Mouse (Mus musculus): ENCODE data around the gene Rexo1. TPM values are rescaled to one million over a fixed set of nuclear protein-coding genes. Genes with fewer than 3 reads are reported as not detected.

Rexo1 gene
- total RNA-seq, 2 experiments from 2014 or later, result 9.8 to 10.4 TPM

DNA sequence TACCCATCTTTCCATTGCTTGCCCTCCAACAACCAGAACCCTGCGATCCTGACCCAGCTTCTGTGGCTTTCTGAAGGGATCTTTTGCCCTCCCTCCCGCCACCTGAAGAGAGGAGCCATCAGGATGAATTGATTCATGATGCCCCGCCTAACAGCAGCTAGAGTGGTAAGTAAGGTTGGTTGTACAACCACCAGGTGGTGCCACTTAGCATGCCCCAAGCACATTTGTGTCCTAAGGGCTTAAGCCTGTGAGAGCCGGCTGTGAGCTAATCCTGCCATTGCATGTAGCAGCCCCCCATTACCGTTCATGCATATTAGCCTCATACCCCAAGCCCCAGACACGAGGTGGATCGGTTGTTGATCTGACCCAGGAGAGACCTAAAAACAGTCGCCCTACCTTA, 17.6 kb upstream of the Rexo1 start:
- peak; percentile 57 for TF ChIP-seq CTCF (IDR thresholded peaks at IDR 0.05)
- H3K4me3 ChIP-seq, result peak overlapping the region; percentile 80
- peak overlapping the region; percentile 92 for H3K27ac ChIP-seq
- DNase-seq, result peak; percentile 62
- intact Hi-C loops (cut with DNase I), result loop anchor here (1.0 to 5.0 kb wide), 2 partner anchors 38 to 109 kb away; no protein-coding TSS in a partner anchor

DNA sequence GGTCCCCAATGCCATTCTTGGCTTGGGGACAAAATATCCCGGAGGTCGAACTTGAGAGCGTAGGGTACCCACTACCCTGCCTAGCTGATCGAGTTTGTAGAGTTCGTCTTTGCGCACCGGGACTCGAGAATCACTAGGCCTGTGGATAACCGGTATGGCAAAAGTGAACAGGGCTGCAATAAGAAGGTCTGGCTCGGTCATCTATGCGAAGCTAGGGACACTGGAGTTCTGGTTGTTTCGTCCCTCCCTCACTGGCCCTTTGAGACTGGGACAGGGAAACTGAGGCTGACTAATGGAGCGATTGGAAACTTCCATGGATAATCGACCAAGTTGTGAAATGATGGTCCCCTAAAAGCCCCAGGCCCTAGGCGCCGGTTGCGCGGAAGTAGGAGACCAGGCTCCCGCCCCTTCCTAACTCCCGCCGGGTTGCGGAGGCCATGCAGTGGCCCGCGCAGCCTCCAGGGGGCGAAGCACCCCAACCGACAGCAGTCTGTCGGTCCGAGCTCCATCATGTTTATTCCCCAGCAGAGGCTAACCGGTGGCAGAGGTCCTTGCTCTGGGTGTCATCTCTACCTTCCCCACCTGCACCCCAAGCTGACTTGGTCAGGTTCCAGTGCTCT, 16.9 kb upstream of the Rexo1 start:
- intact Hi-C loops (cut with DNase I), result loop anchor here (5.0 kb wide), 1 partner anchor 39 kb away; no protein-coding TSS in a partner anchor
- peak; percentile 93 for TF ChIP-seq CTCF (IDR thresholded peaks at IDR 0.05)
- DNase-seq, result peak; percentile 88
- Histone ChIP-seq H3K4me3 (peak overlapping the region; percentile 80), H3K27ac (peak overlapping the region; percentile 92)

DNA sequence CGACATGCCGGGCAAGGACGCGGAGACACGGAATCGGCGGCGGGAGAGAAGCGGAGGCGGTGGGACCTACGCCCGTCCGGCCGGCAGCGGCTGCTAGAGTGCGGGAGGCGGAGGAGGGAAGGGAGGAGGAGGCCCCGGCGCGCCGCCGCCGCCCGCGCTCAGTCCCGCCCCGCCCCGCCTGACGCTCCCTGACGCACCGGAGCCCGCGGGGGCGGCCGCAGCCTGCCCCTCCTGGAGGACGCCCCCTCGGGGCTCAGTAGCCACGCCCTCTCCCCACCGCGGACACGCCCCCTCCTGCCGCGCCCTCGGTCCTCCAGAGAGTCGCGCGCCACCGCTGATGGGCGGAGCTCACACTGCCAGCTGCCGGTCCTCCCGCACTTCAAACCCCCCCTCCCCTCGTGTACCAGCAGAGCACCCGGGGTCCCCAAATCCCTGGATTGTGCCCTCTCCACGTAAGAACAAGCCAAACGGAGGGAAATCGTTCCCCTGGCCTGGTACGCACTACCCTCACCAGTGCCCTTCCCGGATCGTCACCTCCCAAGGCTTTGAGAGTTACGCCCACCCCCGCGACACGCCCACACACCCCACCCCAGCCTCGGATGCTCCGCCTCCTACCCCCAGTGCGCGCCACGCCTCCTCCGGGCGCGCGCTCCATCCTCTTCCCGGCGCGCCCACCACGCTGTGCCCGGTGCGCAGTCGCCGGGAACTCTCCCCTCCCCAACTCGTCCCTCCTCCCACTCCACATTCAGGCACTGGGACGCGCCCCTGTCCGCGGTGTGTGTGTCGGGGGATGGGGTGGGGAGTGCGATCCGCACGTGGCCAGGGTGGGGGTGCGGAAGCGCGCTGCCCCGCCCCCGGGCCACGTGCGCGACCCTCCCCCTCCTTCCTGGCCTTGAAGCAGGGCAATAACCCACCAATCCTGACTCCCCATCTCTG, 16.1 kb upstream of the Rexo1 start, which contains the start of gene Klf16:
Gene Klf16 (minus strand): TSS at position 127 of the 936 bp plus-strand sequence.
- peak within 1 kb of the TSS; percentile 80 for H3K4me3 ChIP-seq
- TF ChIP-seq CTCF (IDR thresholded peaks at IDR 0.05), result no peak
- peak within 1 kb of the TSS; percentile 92 for H3K27ac ChIP-seq
- intact Hi-C loops (cut with DNase I), result loop anchor here (5.0 kb wide), 1 partner anchor 40 kb away; no protein-coding TSS in a partner anchor
- peak; percentile 98 for DNase-seq

DNA sequence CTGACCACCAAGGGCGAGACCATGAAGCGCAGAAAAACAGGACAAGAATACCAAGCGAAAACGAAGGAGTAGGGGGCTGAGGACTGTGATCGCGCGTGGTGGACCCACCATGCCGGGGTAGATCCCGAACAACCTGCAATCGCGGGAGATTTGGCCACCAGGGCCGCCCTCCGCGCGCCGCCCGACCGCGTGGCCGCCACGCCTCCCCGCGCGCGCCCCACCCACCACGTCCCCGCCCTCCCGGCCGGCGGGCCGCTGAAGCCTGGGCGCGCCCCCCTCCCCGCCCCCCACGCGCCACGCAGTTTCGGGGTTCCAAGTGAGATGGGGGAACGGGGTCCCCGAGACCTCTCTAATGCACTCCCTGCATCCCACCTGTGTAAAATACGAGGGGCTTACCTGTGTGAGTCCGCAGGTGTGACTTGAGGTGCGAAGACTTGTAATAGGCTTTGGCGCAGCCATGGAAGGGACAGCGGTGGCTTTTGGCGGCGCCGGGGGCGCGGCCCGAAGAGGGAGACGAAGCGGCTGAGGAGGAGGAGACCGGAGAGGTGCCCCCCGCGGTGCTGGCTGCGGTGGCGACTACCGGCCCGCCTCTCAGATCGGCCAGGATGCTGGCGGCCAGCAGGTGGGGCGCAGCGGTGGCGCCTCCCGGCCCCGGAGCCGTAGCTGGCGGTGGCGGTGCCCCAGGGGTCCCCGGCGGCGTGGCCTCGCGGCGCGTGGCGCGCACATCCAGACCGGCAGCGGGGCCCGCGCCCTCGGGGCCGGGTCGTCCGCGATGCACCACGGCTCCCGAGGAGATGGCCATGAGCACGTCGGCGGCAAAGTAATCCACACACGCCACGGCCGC, 15.2 kb upstream of the Rexo1 start:
- intact Hi-C loops (cut with DNase I), result loop anchor here (5.0 kb wide), 1 partner anchor 41 kb away; no protein-coding TSS in a partner anchor
- H3K27ac ChIP-seq, result peak overlapping the region; percentile 92
- peak; percentile 23; the same call in 1 of the 2 replicates for TF ChIP-seq CTCF (IDR thresholded peaks at IDR 0.05)
- peak; percentile 73 for DNase-seq
- peak overlapping the region; percentile 80 for H3K4me3 ChIP-seq

- TF ChIP-seq CTCF (IDR thresholded peaks at IDR 0.05), result no peak
- no peak overlapping the region for H3K27ac ChIP-seq
- peak overlapping the region; percentile 80 for H3K4me3 ChIP-seq
- DNase-seq, result no peak
- intact Hi-C loops (cut with DNase I), result loop anchor here (5.0 kb wide), 1 partner anchor 41 kb away; no protein-coding TSS in a partner anchor
These were observed 14.6 kb upstream of the Rexo1 start for GRCm38 (mm10) chr10:80575925-80576324.

- Histone ChIP-seq H3K4me3 (no peak overlapping the region), H3K27ac (no peak overlapping the region)
- TF ChIP-seq CTCF (IDR thresholded peaks at IDR 0.05), result no peak
- intact Hi-C loops (cut with DNase I), result loop anchor here (5.0 kb wide), 1 partner anchor 42 kb away; no protein-coding TSS in a partner anchor
- no peak for DNase-seq
These were observed 13.5 kb upstream of the Rexo1 start for GRCm38 (mm10) chr10:80574896-80575295.

DNA sequence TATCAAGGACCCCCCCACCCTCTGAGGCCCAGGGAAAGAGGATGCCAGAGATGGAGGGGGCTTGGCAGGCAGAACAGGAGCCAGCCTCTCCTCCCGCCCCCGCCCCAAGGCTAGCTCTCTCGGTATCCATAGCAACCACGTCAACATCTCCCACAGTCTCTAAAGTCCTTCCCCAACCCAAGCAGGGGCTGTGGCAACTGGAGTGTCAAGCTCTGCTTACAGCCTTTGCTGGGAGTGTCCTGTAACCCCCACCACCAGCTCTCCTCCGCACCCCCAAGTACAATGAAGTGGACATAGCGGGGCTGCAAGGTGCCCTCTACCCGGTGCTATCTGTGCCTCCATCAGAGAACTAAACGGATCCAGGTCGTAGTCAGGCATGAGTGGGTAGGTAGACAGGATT, 12.6 kb upstream of the Rexo1 start:
- TF ChIP-seq CTCF (IDR thresholded peaks at IDR 0.05), result no peak
- H3K4me3 ChIP-seq, result no peak overlapping the region
- DNase-seq, result no peak
- intact Hi-C loops (cut with DNase I), result no loop called here
- peak overlapping the region; percentile 8; the same call in 1 of the 2 replicates for H3K27ac ChIP-seq

DNA sequence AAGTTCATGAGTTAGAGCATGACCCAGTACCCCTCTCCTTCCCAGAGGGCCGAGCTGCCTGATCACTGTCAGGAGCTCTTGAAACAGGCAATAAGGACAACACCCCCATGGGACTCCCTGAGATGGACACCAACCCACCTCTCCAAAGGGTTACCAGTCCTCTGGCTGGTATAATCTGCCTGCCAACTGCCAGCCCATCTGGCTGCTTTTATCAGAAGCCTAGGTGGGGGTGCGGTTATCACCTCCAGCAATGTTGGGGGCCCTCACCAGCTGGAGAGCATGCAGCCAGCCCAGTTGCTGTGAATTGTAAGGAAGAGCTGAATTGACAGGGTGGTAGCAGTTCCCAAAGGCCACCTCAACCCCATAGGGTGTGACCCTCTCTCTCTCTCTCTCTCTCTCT, 11.1 kb upstream of the Rexo1 start:
- DNase-seq, result no peak
- H3K27ac ChIP-seq, result no peak overlapping the region
- intact Hi-C loops (cut with DNase I), result no loop called here
- no peak for TF ChIP-seq CTCF (IDR thresholded peaks at IDR 0.05)
- no peak overlapping the region for H3K4me3 ChIP-seq

GRCm38 (mm10) chr10:80570871-80571836, 9.8 kb upstream of the Rexo1 start:
- Histone ChIP-seq H3K27ac (0 out of 2 replicates have a peak overlapping the region, but pooled peaks have one; percentile 16), H3K4me3 (peak overlapping the region; percentile 3; the same call in 1 of the 2 replicates)
- intact Hi-C loops (cut with DNase I), result no loop called here
- TF ChIP-seq CTCF (IDR thresholded peaks at IDR 0.05), result no peak
- peak; percentile 29 for DNase-seq

GRCm38 (mm10) chr10:80570419-80570818, 9.1 kb upstream of the Rexo1 start:
- no peak for TF ChIP-seq CTCF (IDR thresholded peaks at IDR 0.05)
- no peak for DNase-seq
- intact Hi-C loops (cut with DNase I), result no loop called here
- peak overlapping the region; percentile 1 for H3K27ac ChIP-seq
- peak overlapping the region; percentile 66; the same call in 1 of the 2 replicates for H3K4me3 ChIP-seq

- peak; percentile 89 for DNase-seq
- Histone ChIP-seq H3K4me3 (peak overlapping the region; percentile 66), H3K27ac (peak overlapping the region; percentile 80)
- TF ChIP-seq CTCF (IDR thresholded peaks at IDR 0.05), result no peak
- intact Hi-C loops (cut with DNase I), result no loop called here
These were observed 8.3 kb upstream of the Rexo1 start for GRCm38 (mm10) chr10:80569664-80570066.

Measured in gastrocnemius, adult 2 months (tissue).